Mouse (Mus musculus) adrenal gland, adult (tissue): ENCODE results near the gene Adat3.
"Not testable (repeated sequence)": the region's sequence is repeated elsewhere in the genome, so short reads cannot be mapped to it uniquely, and the experiment has no call there.

ENCODE experiments used
- DNase-seq, 2 experiments: peaks; one replicate each; pipeline ENCODE4 v3.0.0; 2022 to 2023; ENCODE audit warnings: low spot score in 1 of 2; ENCODE audit not compliant: inconsistent age in 2 of 2

Gene Adat3

GRCm38 (mm10) chr10:80649910-80650309 is 47.2 kb downstream of the Adat3 start:
- DNase-seq = not testable (repeated sequence)

- no peak for DNase-seq
Observed at GRCm38 (mm10) chr10:80650392-80650791, 47.7 kb downstream of the Adat3 start.

- DNase-seq = peak; percentile 72 to 77
Observed at GRCm38 (mm10) chr10:80653156-80653720, 50.6 kb downstream of the Adat3 start.

GRCm38 (mm10) chr10:80654866-80655265 is 52.2 kb downstream of the Adat3 start:
- peak in 1 of 2 experiments; percentile 52 for DNase-seq

- peak in 1 of 2 experiments; percentile 56 for DNase-seq
Observed at GRCm38 (mm10) chr10:80655406-80656129, 52.9 kb downstream of the Adat3 start.

GRCm38 (mm10) chr10:80656130-80656862 is 53.6 kb downstream of the Adat3 start:
- peak; percentile 97 to 99 for DNase-seq

GRCm38 (mm10) chr10:80656863-80657623 is 54.4 kb downstream of the Adat3 start, which contains the start of gene Btbd2:
Gene Btbd2, minus strand, starts transcription at chr10:80657071.
- no peak for DNase-seq
